ENCODE assay signal across 10 mouse cellular contexts in genomic region chr12:72694901-72695463, GRCm38 (mm10). TPM values are rescaled to one million over a fixed set of nuclear protein-coding genes. Genes with fewer than 3 reads are reported as not detected.
DNase-seq lines count a peak whose midpoint lies in the region; TF ChIP-seq lines count a peak whose summit lies in the region.
"Had no signal": no experiment of that assay in that cellular context is flagged by ENCODE, and none has a peak within 500 bp of the region (broad histone marks: within the 10 kb centered on the region; RNA-seq: fewer than 3 reads in every experiment).

No protein-coding gene starts in this region.

- H3K4me3 ChIP-seq in gastrocnemius, adult 2 months: peak overlapping the region; percentile 67; the same call in 1 of the 2 replicates
- H3K4me3 ChIP-seq: forebrain, embryonic 10.5 days; limb, embryonic 12.5 days had no signal

- TF ChIP-seq CTCF in gastrocnemius, adult 2 months (IDR thresholded peaks at IDR 0.05): peak; percentile 44

- intact Hi-C loops in gastrocnemius, adult 2 months (cut with DNase I): loop anchor here (5.0 to 10.0 kb wide), 3 partner anchors 178 to 280 kb away; no protein-coding TSS in a partner anchor
- intact Hi-C loops in heart, postnatal 10 days (cut with DNase I): loop anchor here (1.0 to 2.0 kb wide), 4 partner anchors 66 to 280 kb away; no protein-coding TSS in a partner anchor
- intact Hi-C loops in gastrocnemius, postnatal 36 days (cut with DNase I): loop anchor here (5.0 to 10.0 kb wide), 4 partner anchors 38 to 280 kb away; partner anchors contain the start of gene Pcnx4

- H3K27ac ChIP-seq in gastrocnemius, adult 2 months: peak overlapping the region; percentile 76; the same call in 1 of the 2 replicates
- H3K27ac ChIP-seq: forebrain, embryonic 10.5 days; limb, embryonic 12.5 days had no signal

- DNase-seq in gastrocnemius, adult 2 months: peak; percentile 27
- DNase-seq in gastrocnemius, postnatal 25 days: no peak
- DNase-seq in urinary bladder, postnatal 14 days (ENCODE audit: low spot score): peak; percentile 14
- DNase-seq in urinary bladder, postnatal 25 days (ENCODE audit: low spot score): no peak
- peak; percentile 36 to 48 for DNase-seq in heart, postnatal 10 days
- DNase-seq in yolk sac, embryonic 10.5 days (ENCODE audit: low spot score): peak; percentile 17
- DNase-seq in gastrocnemius, postnatal 36 days: no peak
- no peak for DNase-seq in layer of hippocampus, adult 8-10 months (ENCODE audit: low spot score in 2 of 2)

RNA-seq across cellular contexts. Expression of gene Dhrs7, which starts 30.3 kb away (rescaled TPM):
- total RNA-seq in gastrocnemius, adult 2 months (2021): 10 to 100 TPM; 11.7 to 22.5 TPM
- total RNA-seq in gastrocnemius, postnatal 25 days (2021): 10 to 100 TPM; 17.3 to 26.6 TPM
- 100 to 1,000 TPM; 122 to 137 TPM for total RNA-seq in heart, postnatal 10 days (2021)
- 10 to 100 TPM; 14.8 to 17.9 TPM for total RNA-seq in gastrocnemius, postnatal 36 days (2021)
- total RNA-seq in layer of hippocampus, adult 8-10 months (2022): 10 to 100 TPM; 40.5 to 47.7 (median 46.1) TPM

RNA-seq across cellular contexts. Expression of gene Gm4756, which starts 45.5 kb away (rescaled TPM):
- total RNA-seq in gastrocnemius, adult 2 months (2021): not detected
- total RNA-seq in gastrocnemius, postnatal 25 days (2021): not detected
- not detected for total RNA-seq in heart, postnatal 10 days (2021)
- not detected for total RNA-seq in gastrocnemius, postnatal 36 days (2021)
- not detected for total RNA-seq in layer of hippocampus, adult 8-10 months (2022)

Comparison
In these comparisons a context has a peak if more than half of its experiments do, and no peak if none do; other contexts are left out.
1. DNase-seq: peak in gastrocnemius, adult 2 months (single experiment), urinary bladder, postnatal 14 days (single experiment), heart, postnatal 10 days (2 of 2) and yolk sac, embryonic 10.5 days (single experiment); none in gastrocnemius, postnatal 25 days (single experiment), urinary bladder, postnatal 25 days (single experiment), gastrocnemius, postnatal 36 days (0 of 2) and layer of hippocampus, adult 8-10 months (0 of 2).